In the genomic region with DNA sequence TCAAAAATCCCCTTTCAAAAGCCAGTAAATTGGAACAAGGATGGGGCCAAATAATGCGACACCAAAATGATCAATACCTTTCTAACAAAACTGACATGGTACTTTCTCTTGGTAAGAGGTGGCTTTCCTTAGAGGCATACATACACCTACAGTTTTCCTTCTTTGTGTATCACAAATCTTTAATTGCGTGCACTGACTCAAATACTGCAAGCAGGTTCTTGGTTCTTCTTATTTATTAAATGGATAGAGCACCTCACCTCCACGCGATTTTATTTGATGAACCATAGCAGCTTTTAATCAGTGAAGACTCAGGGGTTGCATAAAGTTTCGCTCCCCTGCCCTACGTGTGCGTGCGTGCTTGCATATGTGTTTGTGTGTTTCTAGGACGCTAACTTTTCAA, we compare ENCODE assay signal across 9 mouse cellular contexts. TPM values are rescaled to one million over a fixed set of nuclear protein-coding genes. Genes with fewer than 3 reads are reported as not detected.
DNase-seq lines count a peak whose midpoint lies in the region; ATAC-seq and TF ChIP-seq lines count a peak whose summit lies in the region.
"Had no signal": no experiment of that assay in that cellular context is flagged by ENCODE, and none has a peak within 500 bp of the region (broad histone marks: within the 10 kb centered on the region; RNA-seq: fewer than 3 reads in every experiment).

No protein-coding gene starts in this region.

- H3K4me3 ChIP-seq in forebrain, embryonic 10.5 days, result peak overlapping the region; percentile 59
- H3K4me3 ChIP-seq in forebrain, postnatal 0 days (ENCODE audit: low read depth, low read length), result no peak overlapping the region
- peak overlapping the region; percentile 51 for H3K4me3 ChIP-seq in lung, embryonic 15.5 days
- no peak overlapping the region for H3K4me3 ChIP-seq in limb, embryonic 11.5 days (ENCODE audit: low read depth, low read length)
- 0 out of 2 replicates have a peak overlapping the region, but pooled peaks have one; percentile 62 for H3K4me3 ChIP-seq in small intestine, adult 2 months (ENCODE audit: low read depth, low read length)
- no peak overlapping the region for H3K4me3 ChIP-seq in lung, adult 2 months (replicated peaks; ENCODE audit: extremely low read depth, low read depth, low read length)

- H3K9ac ChIP-seq in forebrain, postnatal 0 days, result no peak overlapping the region
- H3K9ac ChIP-seq in lung, embryonic 15.5 days, result no peak overlapping the region
- no peak overlapping the region for H3K9ac ChIP-seq in limb, embryonic 11.5 days (ENCODE audit: low read length)

- peaks cover 41% of the 10 kb centered on the region for H3K4me1 ChIP-seq in forebrain, embryonic 10.5 days
- H3K4me1 ChIP-seq in forebrain, postnatal 0 days (ENCODE audit: insufficient read depth), result 0 out of 2 replicates have a peak, but pooled peaks cover 5% of the 10 kb centered on the region
- H3K4me1 ChIP-seq in lung, embryonic 15.5 days, result peaks cover 29% of the 10 kb centered on the region
- H3K4me1 ChIP-seq in limb, embryonic 11.5 days (ENCODE audit: control insufficient read depth, insufficient read depth, low read length), result peaks cover 11% of the 10 kb centered on the region
- H3K4me1 ChIP-seq in small intestine, adult 2 months (ENCODE audit: control insufficient read depth, insufficient read depth, insufficient read length, low read length), result peaks cover 20% of the 10 kb centered on the region
- H3K4me1 ChIP-seq in lung, adult 2 months (ENCODE audit: control insufficient read depth, insufficient read depth, low read length), result peaks cover 9% of the 10 kb centered on the region; the same call in 1 of the 2 replicates

- H3K9me3 ChIP-seq in forebrain, embryonic 10.5 days, result no peaks in the 10 kb centered on the region
- H3K9me3 ChIP-seq in forebrain, postnatal 0 days (ENCODE audit: low read length), result no peaks in the 10 kb centered on the region
- no peaks in the 10 kb centered on the region for H3K9me3 ChIP-seq in lung, embryonic 15.5 days
- H3K9me3 ChIP-seq in limb, embryonic 11.5 days (ENCODE audit: control insufficient read depth, low read length), result no peaks in the 10 kb centered on the region

- H3K27me3 ChIP-seq in forebrain, embryonic 10.5 days (ENCODE audit: poor library complexity, severe bottlenecking), result peaks cover 96% of the 10 kb centered on the region
- H3K27me3 ChIP-seq in forebrain, postnatal 0 days (ENCODE audit: insufficient read depth, low read length), result peaks cover 76% of the 10 kb centered on the region
- H3K27me3 ChIP-seq in lung, embryonic 15.5 days, result peaks cover 78% of the 10 kb centered on the region
- peaks cover 65% of the 10 kb centered on the region for H3K27me3 ChIP-seq in limb, embryonic 11.5 days (ENCODE audit: control insufficient read depth, insufficient read depth, low read length)
- peaks cover 56% of the 10 kb centered on the region for H3K27me3 ChIP-seq in small intestine, adult 2 months (ENCODE audit: control insufficient read depth, insufficient read depth, low read length)

- no peak for DNase-seq in forebrain, embryonic 10.5 days (ENCODE audit: extremely low spot score, low spot score)
- DNase-seq in forebrain, postnatal 0 days, result no peak
- no peak for DNase-seq in lung, postnatal 25 days (ENCODE audit: low spot score)
- peak; percentile 27 for DNase-seq in limb, embryonic 11.5 days (ENCODE audit: low spot score)
- no peak for DNase-seq in adrenal gland, postnatal 36 days
- no peak for DNase-seq in lung, adult 2 months

- TF ChIP-seq POLR2A in small intestine, adult 2 months (IDR thresholded peaks at IDR 0.05; ENCODE audit: low read depth, low read length), result no peak
- TF ChIP-seq POLR2A in lung, adult 2 months (IDR thresholded peaks at IDR 0.05; ENCODE audit: borderline replicate concordance, extremely low read depth, low read depth, low read length), result no peak

- no peak for TF ChIP-seq CTCF in forebrain, postnatal 0 days (IDR thresholded peaks at IDR 0.05; ENCODE audit: low read depth)
- no peak for TF ChIP-seq CTCF in small intestine, adult 2 months (IDR thresholded peaks at IDR 0.05; ENCODE audit: extremely low read depth, insufficient read length, insufficient replicate concordance, low read depth, low read length)
- no peak for TF ChIP-seq CTCF in lung, adult 2 months (IDR thresholded peaks at IDR 0.05; ENCODE audit: insufficient read depth, low read length)

- ATAC-seq in forebrain, postnatal 0 days, result no peak
- ATAC-seq in lung, embryonic 15.5 days (ENCODE audit: borderline replicate concordance, extremely low read depth, low FRiP score, low TSS enrichment), result no peak
- ATAC-seq in limb, embryonic 11.5 days (ENCODE audit: insufficient number of reproducible peaks, low FRiP score, low TSS enrichment, low read depth), result no peak

- no peak overlapping the region for H3K4me2 ChIP-seq in forebrain, postnatal 0 days (ENCODE audit: low read depth)
- H3K4me2 ChIP-seq in lung, embryonic 15.5 days, result peak overlapping the region; percentile 92
- peak overlapping the region; percentile 58; the same call in 1 of the 2 replicates for H3K4me2 ChIP-seq in limb, embryonic 11.5 days (ENCODE audit: low read depth, severe bottlenecking)

- under 1% methylated on average over 9 of the region's 9 CpGs for WGBS in forebrain, embryonic 10.5 days
- WGBS in forebrain, postnatal 0 days, result 2% methylated on average over 9 of the region's 9 CpGs
- 4% methylated on average over 9 of the region's 9 CpGs for WGBS in lung, embryonic 15.5 days
- WGBS in limb, embryonic 11.5 days, result 2% methylated on average over 9 of the region's 9 CpGs
- WGBS in small intestine, adult 2 months, result 8% methylated on average over 9 of the region's 9 CpGs
- WGBS in lung, adult 2 months, result 18% methylated on average over 9 of the region's 9 CpGs

- peak overlapping the region; percentile 86; the same call in 1 of the 2 replicates for H3K27ac ChIP-seq in forebrain, embryonic 10.5 days
- H3K27ac ChIP-seq in forebrain, postnatal 0 days (ENCODE audit: low read depth, low read length), result no peak overlapping the region
- H3K27ac ChIP-seq in lung, embryonic 15.5 days, result no peak overlapping the region
- H3K27ac ChIP-seq in limb, embryonic 11.5 days (replicated peaks; ENCODE audit: low read depth, low read length), result no peak overlapping the region
- no peak overlapping the region for H3K27ac ChIP-seq in small intestine, adult 2 months (ENCODE audit: insufficient read depth, low read depth, low read length)

- H3K36me3 ChIP-seq in forebrain, embryonic 10.5 days (replicated peaks), result no peaks in the 10 kb centered on the region
- no peaks in the 10 kb centered on the region for H3K36me3 ChIP-seq in forebrain, postnatal 0 days (ENCODE audit: insufficient read depth)
- no peaks in the 10 kb centered on the region for H3K36me3 ChIP-seq in lung, embryonic 15.5 days
- H3K36me3 ChIP-seq in limb, embryonic 11.5 days (ENCODE audit: control insufficient read depth, insufficient read depth, low read length), result no peaks in the 10 kb centered on the region
- no peaks in the 10 kb centered on the region for H3K36me3 ChIP-seq in small intestine, adult 2 months (ENCODE audit: control insufficient read depth, insufficient read depth, low read length)

RNA-seq across cellular contexts. Expression of a gene that starts 3.1 kb away (rescaled TPM):
- polyA plus RNA-seq in forebrain, embryonic 10.5 days (2016; fragmentation: Nextera tagmentation; extraction: Ambion mirVana), result not detected in 2 replicates
- not detected in 2 replicates for total RNA-seq in forebrain, postnatal 0 days (2014; rRNA removed)
- 0.06 and 0.21 TPM in 2 replicates for polyA plus RNA-seq in forebrain, postnatal 0 days (2015; fragmentation: Nextera tagmentation; extraction: Ambion mirVana)
- polyA plus RNA-seq in lung, embryonic 15.5 days (2015; fragmentation: Nextera tagmentation; extraction: Ambion mirVana), result 0.16 TPM in 1 of 2 replicates, not detected in the other
- polyA plus RNA-seq in limb, embryonic 11.5 days (2014; fragmentation: Nextera tagmentation; extraction: Ambion mirVana), result 0.10 TPM in 1 of 2 replicates, not detected in the other
- polyA plus RNA-seq in small intestine, adult 2 months (2012; rRNA removed), result 0.27 and 0.41 TPM in 2 replicates
- under 1 TPM in 1 of 2 experiments, not detected in 1; 0.33 TPM for total RNA-seq in adrenal gland, postnatal 36 days (2021)
- 0.46 and 0.79 TPM in 2 replicates for polyA plus RNA-seq in lung, adult 2 months (2012; rRNA removed)
- total RNA-seq: neutrophil, adult 5-6 weeks had no signal

RNA-seq across cellular contexts. Expression of a gene that starts 13.9 kb away (rescaled TPM):
- 25.9 and 28.3 TPM in 2 replicates for polyA plus RNA-seq in forebrain, embryonic 10.5 days (2016; fragmentation: Nextera tagmentation; extraction: Ambion mirVana)
- total RNA-seq in forebrain, postnatal 0 days (2014; rRNA removed), result 92.2 and 94.7 TPM in 2 replicates
- polyA plus RNA-seq in forebrain, postnatal 0 days (2015; fragmentation: Nextera tagmentation; extraction: Ambion mirVana), result 17.4 and 21.4 TPM in 2 replicates
- polyA plus RNA-seq in lung, embryonic 15.5 days (2015; fragmentation: Nextera tagmentation; extraction: Ambion mirVana), result 24.3 and 25.1 TPM in 2 replicates
- polyA plus RNA-seq in limb, embryonic 11.5 days (2014; fragmentation: Nextera tagmentation; extraction: Ambion mirVana), result 31.4 and 34.4 TPM in 2 replicates
- 2.1 and 3.1 TPM in 2 replicates for polyA plus RNA-seq in small intestine, adult 2 months (2012; rRNA removed)
- total RNA-seq in adrenal gland, postnatal 36 days (2021), result 10 to 100 TPM; 51.9 to 73.7 TPM
- 16.2 and 19.0 TPM in 2 replicates for polyA plus RNA-seq in lung, adult 2 months (2012; rRNA removed)

RNA-seq across cellular contexts. Expression of a gene that starts 18.6 kb away (rescaled TPM):
- polyA plus RNA-seq in forebrain, embryonic 10.5 days (2016; fragmentation: Nextera tagmentation; extraction: Ambion mirVana), result 87.4 and 90.9 TPM in 2 replicates
- 164 and 184 TPM in 2 replicates for total RNA-seq in forebrain, postnatal 0 days (2014; rRNA removed)
- 256 and 334 TPM in 2 replicates for polyA plus RNA-seq in forebrain, postnatal 0 days (2015; fragmentation: Nextera tagmentation; extraction: Ambion mirVana)
- polyA plus RNA-seq in lung, embryonic 15.5 days (2015; fragmentation: Nextera tagmentation; extraction: Ambion mirVana), result 208 and 212 TPM in 2 replicates
- polyA plus RNA-seq in limb, embryonic 11.5 days (2014; fragmentation: Nextera tagmentation; extraction: Ambion mirVana), result 174 and 187 TPM in 2 replicates
- 12.8 and 19.7 TPM in 2 replicates for polyA plus RNA-seq in small intestine, adult 2 months (2012; rRNA removed)
- 100 to 1,000 TPM in 1 of 2 experiments, 10 to 100 TPM in 1; 83.7 to 113 TPM for total RNA-seq in adrenal gland, postnatal 36 days (2021)
- polyA plus RNA-seq in lung, adult 2 months (2012; rRNA removed), result 36.6 and 38.0 TPM in 2 replicates

Comparison
In these comparisons a context has a peak if more than half of its experiments do, and no peak if none do; other contexts are left out.
1. H3K4me3 ChIP-seq: peak in forebrain, embryonic 10.5 days (single experiment), lung, embryonic 15.5 days (single experiment) and small intestine, adult 2 months (single experiment); none in forebrain, postnatal 0 days (single experiment), limb, embryonic 11.5 days (single experiment) and lung, adult 2 months (single experiment).